ENCODE assay signal across 8 mouse cellular contexts in the genomic region with DNA sequence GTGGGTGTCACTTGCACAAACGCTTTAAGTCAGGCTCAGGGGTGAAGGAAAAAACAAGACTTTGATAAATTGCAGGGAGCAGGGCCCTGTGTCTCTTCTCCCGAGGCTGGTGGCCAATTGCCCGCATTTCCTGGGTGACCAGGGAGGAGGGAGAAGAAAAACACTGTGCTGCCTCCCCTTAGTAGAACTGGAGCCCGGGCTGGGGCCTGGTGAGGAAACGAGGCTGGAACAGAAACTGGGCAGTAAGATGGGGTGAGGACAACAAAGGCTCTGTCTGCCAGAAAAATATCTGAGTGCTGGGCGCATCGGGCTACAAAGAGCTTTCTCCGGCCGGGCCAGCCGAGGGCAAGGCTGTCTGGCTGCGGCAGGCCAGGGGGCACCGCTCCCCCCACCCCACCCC. TPM values are rescaled to one million over a fixed set of nuclear protein-coding genes. Genes with fewer than 3 reads are reported as not detected.
DNase-seq lines count a peak whose midpoint lies in the region; ATAC-seq and TF ChIP-seq lines count a peak whose summit lies in the region.

No protein-coding gene starts in this region.

- no peaks in the 10 kb centered on the region for H3K36me3 ChIP-seq in forebrain, postnatal 0 days (ENCODE audit: insufficient read depth)
- no peaks in the 10 kb centered on the region for H3K36me3 ChIP-seq in hindbrain, embryonic 16.5 days (ENCODE audit: control insufficient read depth, insufficient read depth, low read length)
- H3K36me3 ChIP-seq in lung, embryonic 16.5 days (ENCODE audit: control insufficient read depth, insufficient read depth, low read length), result no peaks in the 10 kb centered on the region

- peak overlapping the region; percentile 83 for H3K9ac ChIP-seq in forebrain, postnatal 0 days
- peak overlapping the region; percentile 55 for H3K9ac ChIP-seq in hindbrain, embryonic 16.5 days (ENCODE audit: low read depth, low read length)
- H3K9ac ChIP-seq in lung, embryonic 16.5 days (ENCODE audit: low read length), result peak overlapping the region; percentile 74

- H3K27me3 ChIP-seq in forebrain, postnatal 0 days (ENCODE audit: insufficient read depth, low read length), result no peaks in the 10 kb centered on the region
- no peaks in the 10 kb centered on the region for H3K27me3 ChIP-seq in hindbrain, embryonic 16.5 days (replicated peaks; ENCODE audit: control insufficient read depth, insufficient read depth, low read length)
- H3K27me3 ChIP-seq in lung, embryonic 16.5 days (ENCODE audit: control insufficient read depth, insufficient read depth, low read depth, low read length), result no peaks in the 10 kb centered on the region

- 2% methylated on average over 11 of the region's 12 CpGs for WGBS in forebrain, postnatal 0 days
- 0% methylated on average over 12 of the region's 12 CpGs for WGBS in hindbrain, embryonic 16.5 days
- WGBS in lung, embryonic 16.5 days, result 1% methylated on average over 11 of the region's 12 CpGs

- TF ChIP-seq CTCF in forebrain, postnatal 0 days (IDR thresholded peaks at IDR 0.05; ENCODE audit: low read depth), result no peak

- H3K4me1 ChIP-seq in forebrain, postnatal 0 days (ENCODE audit: insufficient read depth), result peaks cover 21% of the 10 kb centered on the region
- H3K4me1 ChIP-seq in hindbrain, embryonic 16.5 days (ENCODE audit: control insufficient read depth, insufficient read depth, low read depth, low read length), result peaks cover 21% of the 10 kb centered on the region
- peaks cover 36% of the 10 kb centered on the region for H3K4me1 ChIP-seq in lung, embryonic 16.5 days (replicated peaks; ENCODE audit: control insufficient read depth, insufficient read depth, low read length)

- H3K9me3 ChIP-seq in forebrain, postnatal 0 days (ENCODE audit: low read length), result no peaks in the 10 kb centered on the region
- no peaks in the 10 kb centered on the region for H3K9me3 ChIP-seq in hindbrain, embryonic 16.5 days (ENCODE audit: control insufficient read depth, low read length)
- no peaks in the 10 kb centered on the region for H3K9me3 ChIP-seq in lung, embryonic 16.5 days (ENCODE audit: control insufficient read depth, low read length)

- peak; percentile 73 for DNase-seq in right cerebral cortex, adult 18-20 months
- DNase-seq in right cerebral cortex, postnatal 36 days (ENCODE audit: low spot score in 2 of 2), result no peak
- peak; percentile 63 to 76 for DNase-seq in adrenal gland, postnatal 36 days
- peak; percentile 78 for DNase-seq in forebrain, postnatal 0 days
- DNase-seq in ovary, postnatal 36 days (ENCODE audit: low spot score), result peak; percentile 74
- no peak for DNase-seq in retina, embryonic 14.5 days (ENCODE audit: low spot score)

- H3K4me2 ChIP-seq in forebrain, postnatal 0 days (ENCODE audit: low read depth), result peak overlapping the region; percentile 91
- peak overlapping the region; percentile 78 for H3K4me2 ChIP-seq in hindbrain, embryonic 16.5 days (ENCODE audit: low read length)
- peak overlapping the region; percentile 90 for H3K4me2 ChIP-seq in lung, embryonic 16.5 days (ENCODE audit: low read depth, low read length)

- peak; percentile 62 for ATAC-seq in forebrain, postnatal 0 days
- ATAC-seq in hindbrain, embryonic 16.5 days, result peak; percentile 66
- peak; percentile 74 for ATAC-seq in lung, embryonic 16.5 days (ENCODE audit: low read depth)

- peak overlapping the region; percentile 99 for H3K27ac ChIP-seq in forebrain, postnatal 0 days (ENCODE audit: low read depth, low read length)
- peak overlapping the region; percentile 97 for H3K27ac ChIP-seq in hindbrain, embryonic 16.5 days (ENCODE audit: low read depth, low read length)
- H3K27ac ChIP-seq in lung, embryonic 16.5 days (ENCODE audit: low read length), result peak overlapping the region; percentile 99

- peak overlapping the region; percentile 41 for H3K4me3 ChIP-seq in forebrain, postnatal 0 days (ENCODE audit: low read depth, low read length)
- H3K4me3 ChIP-seq in hindbrain, embryonic 16.5 days (ENCODE audit: low read length), result peak overlapping the region; percentile 45
- H3K4me3 ChIP-seq in lung, embryonic 16.5 days (ENCODE audit: low read length), result peak overlapping the region; percentile 55

RNA-seq across cellular contexts. Expression of a gene that starts 7.9 kb away (rescaled TPM):
- total RNA-seq in adrenal gland, postnatal 36 days (2021), result not detected
- total RNA-seq in forebrain, postnatal 0 days (2014; rRNA removed), result 0.29 TPM in 1 of 2 replicates, not detected in the other
- not detected in 2 replicates for polyA plus RNA-seq in forebrain, postnatal 0 days (2015; fragmentation: Nextera tagmentation; extraction: Ambion mirVana)
- polyA plus RNA-seq in hindbrain, embryonic 16.5 days (2015; fragmentation: Nextera tagmentation; extraction: Ambion mirVana), result not detected in 2 replicates
- polyA plus RNA-seq in lung, embryonic 16.5 days (2015; fragmentation: Nextera tagmentation; extraction: Ambion mirVana), result not detected in 2 replicates

RNA-seq across cellular contexts. Expression of a gene that starts 8.0 kb away (rescaled TPM):
- total RNA-seq in adrenal gland, postnatal 36 days (2021), result not detected
- total RNA-seq in forebrain, postnatal 0 days (2014; rRNA removed), result 0.15 and 0.33 TPM in 2 replicates
- 0.17 and 0.19 TPM in 2 replicates for polyA plus RNA-seq in forebrain, postnatal 0 days (2015; fragmentation: Nextera tagmentation; extraction: Ambion mirVana)
- 0.13 TPM in 1 of 2 replicates, not detected in the other for polyA plus RNA-seq in hindbrain, embryonic 16.5 days (2015; fragmentation: Nextera tagmentation; extraction: Ambion mirVana)
- 0.49 and 0.63 TPM in 2 replicates for polyA plus RNA-seq in lung, embryonic 16.5 days (2015; fragmentation: Nextera tagmentation; extraction: Ambion mirVana)

Comparison
In these comparisons a context has a peak if more than half of its experiments do, and no peak if none do; other contexts are left out.
1. DNase-seq: peak in right cerebral cortex, adult 18-20 months (single experiment), adrenal gland, postnatal 36 days (2 of 2), forebrain, postnatal 0 days (single experiment) and ovary, postnatal 36 days (single experiment); none in right cerebral cortex, postnatal 36 days (0 of 2) and retina, embryonic 14.5 days (single experiment).
2. Peak in every context shown above with its lines, with median percentiles within 50 percentile points of each other: ATAC-seq, H3K27ac ChIP-seq, H3K4me2 ChIP-seq, H3K4me3 ChIP-seq and H3K9ac ChIP-seq.